Mouse (Mus musculus) hindbrain, embryonic 11.5 days (tissue): Measurements from ENCODE around the gene Creb3. TPM values are rescaled to one million over a fixed set of nuclear protein-coding genes. Genes with fewer than 3 reads are reported as not detected.

Experiments
- ATAC-seq: fragments of 200-750 bp; cut with Nextera tagmentation; 2 replicates; pipeline ENCODE4 v1.8.0; 2017; ENCODE audit warnings: mild to moderate bottlenecking, moderate TSS enrichment, moderate library complexity; ENCODE audit not compliant: low FRiP score
- DNase-seq: peaks from one replicate; pipeline ENCODE4 v3.0.0-alpha.2; 2015; ENCODE audit warnings: low spot score
- H3K27ac ChIP-seq: fragments of 300-500 bp; sonication (generic); 2 replicates; pipeline ENCODE4 v1.5.1; 2014; ENCODE audit warnings: mild to moderate bottlenecking, low read depth, low read length
- H3K27me3 ChIP-seq: fragments of 300-500 bp; sonication (generic); 2 replicates; pipeline ENCODE4 v1.6.1; 2014; ENCODE audit warnings: mild to moderate bottlenecking, low read length, moderate library complexity, mixed read lengths; ENCODE audit not compliant: control insufficient read depth, insufficient read depth
- H3K36me3 ChIP-seq: fragments of 300-500 bp; sonication (generic); 2 replicates; pipeline ENCODE4 v1.6.1; 2014; ENCODE audit warnings: mild to moderate bottlenecking, low read length, moderate library complexity, mixed read lengths; ENCODE audit not compliant: control insufficient read depth, insufficient read depth
- H3K4me1 ChIP-seq: fragments of 300-500 bp; sonication (generic); replicated peaks from 2 replicates; pipeline ENCODE4 v1.6.1; 2014; ENCODE audit warnings: low read length, mixed read lengths; ENCODE audit not compliant: control insufficient read depth, insufficient read depth
- H3K4me2 ChIP-seq: fragments of 300-500 bp; sonication (generic); replicated peaks from 2 replicates; pipeline ENCODE4 v1.6.1; 2014; ENCODE audit warnings: mild to moderate bottlenecking, low read depth, low read length
- H3K4me3 ChIP-seq: fragments of 300-500 bp; sonication (generic); 2 replicates; pipeline ENCODE4 v1.5.1; 2014; ENCODE audit warnings: low read depth, low read length
- H3K9ac ChIP-seq: fragments of 300-500 bp; sonication (generic); 2 replicates; pipeline ENCODE4 v1.6.1; 2014; ENCODE audit warnings: low read depth, low read length
- H3K9me3 ChIP-seq: fragments of 300-500 bp; sonication (generic); 2 replicates; pipeline ENCODE4 v1.6.1; 2016; ENCODE audit warnings: low read length; ENCODE audit not compliant: control insufficient read depth
- WGBS: fragments of 180-500 bp; shearing (Covaris S2); extraction: QIAGEN DNeasy Blood & Tissue Kit; methylation state at CpG from one replicate; pipeline ENCODE4 v1.1.7; 2014; 5-methylcytosine and 5-hydroxymethylcytosine counted together
- polyA plus RNA-seq: library from polyadenylated mRNA; unstranded; fragments of >200 nt; fragmentation: Nextera tagmentation; extraction: Ambion mirVana; gene quantifications from 2 replicates; pipeline ENCODE4 v1.2.1, GENCODE M21; 2014

The Creb3 gene
- polyA plus RNA-seq, 1 experiment from 2014 or later: 60.3 TPM

GRCm38 (mm10) chr4:43573561-43573960 lies 11.4 kb downstream of the Creb3 start:
- no peak overlapping the region for H3K4me2 ChIP-seq
- H3K9ac ChIP-seq: no peak overlapping the region
- ATAC-seq (no peak), DNase-seq (no peak)
- WGBS: 93% methylated on average over 4 of the region's 4 CpGs
- H3K27ac ChIP-seq: no peak overlapping the region
- no peaks in the 10 kb centered on the region for H3K27me3 ChIP-seq
- H3K9me3 ChIP-seq: no peaks in the 10 kb centered on the region
- H3K36me3 ChIP-seq: peaks cover 18% of the 10 kb centered on the region
- H3K4me1 ChIP-seq: peaks cover 10% of the 10 kb centered on the region; the same call in 1 of the 2 replicates
- H3K4me3 ChIP-seq: no peak overlapping the region

- Histone ChIP-seq H3K4me2 (peak overlapping the region; percentile 12; the same call in 1 of the 2 replicates), H3K27me3 (no peaks in the 10 kb centered on the region), H3K4me3 (no peak overlapping the region), H3K36me3 (peaks cover 5% of the 10 kb centered on the region), H3K9me3 (no peaks in the 10 kb centered on the region), H3K27ac (no peak overlapping the region), H3K4me1 (peaks cover 10% of the 10 kb centered on the region; the same call in 1 of the 2 replicates), H3K9ac (no peak overlapping the region)
- DNase-seq: no peak
- ATAC-seq: no peak
- 83% methylated on average over 2 of the region's 2 CpGs for WGBS
Observed at GRCm38 (mm10) chr4:43575356-43575755, 13.2 kb downstream of the Creb3 start.

- WGBS: 55% methylated on average over 8 of the region's 8 CpGs
- Histone ChIP-seq H3K4me2 (peak overlapping the region; percentile 76), H3K9me3 (no peaks in the 10 kb centered on the region), H3K4me3 (peak overlapping the region; percentile 86), H3K4me1 (peaks cover 10% of the 10 kb centered on the region; the same call in 1 of the 2 replicates), H3K9ac (peak overlapping the region; percentile 95), H3K36me3 (peaks cover 1% of the 10 kb centered on the region; the same call in 1 of the 2 replicates), H3K27me3 (no peaks in the 10 kb centered on the region), H3K27ac (no peak overlapping the region)
- ATAC-seq: no peak
- no peak for DNase-seq
Observed at GRCm38 (mm10) chr4:43577237-43577881, 15.2 kb downstream of the Creb3 start.

- no peaks in the 10 kb centered on the region for H3K9me3 ChIP-seq
- ATAC-seq (peak; percentile 90), DNase-seq (peak; percentile 84)
- H3K36me3 ChIP-seq: 0 out of 2 replicates have a peak, but pooled peaks cover 5% of the 10 kb centered on the region
- under 1% methylated on average over 61 of the region's 76 CpGs for WGBS
- peak within 1 kb of the TSS; percentile 86 for H3K4me3 ChIP-seq
- H3K27me3 ChIP-seq: no peaks in the 10 kb centered on the region
- H3K27ac ChIP-seq: peak within 1 kb of the TSS; percentile 70
- peaks cover 10% of the 10 kb centered on the region; the same call in 1 of the 2 replicates for H3K4me1 ChIP-seq
- H3K4me2 ChIP-seq: peak within 1 kb of the TSS; percentile 76
- peak within 1 kb of the TSS; percentile 95 for H3K9ac ChIP-seq
Observed at GRCm38 (mm10) chr4:43578376-43579204, 16.5 kb downstream of the Creb3 start, which contains the start of the genes Rgp1 and Gba2. Rgp1 (plus strand) TSS chr4:43578715. Gba2 (minus strand) TSS chr4:43578873.

- Histone ChIP-seq H3K27ac (no peak overlapping the region), H3K9ac (peak overlapping the region; percentile 95), H3K4me1 (peaks cover 10% of the 10 kb centered on the region; the same call in 1 of the 2 replicates), H3K36me3 (0 out of 2 replicates have a peak, but pooled peaks cover 5% of the 10 kb centered on the region), H3K4me3 (peak overlapping the region; percentile 86), H3K27me3 (no peaks in the 10 kb centered on the region), H3K9me3 (no peaks in the 10 kb centered on the region), H3K4me2 (peak overlapping the region; percentile 76)
- 9% methylated on average over 10 of the region's 10 CpGs for WGBS
- no peak for ATAC-seq
- DNase-seq: no peak
Observed at GRCm38 (mm10) chr4:43579256-43579655, 17.1 kb downstream of the Creb3 start.

GRCm38 (mm10) chr4:43579731-43580130 lies 17.6 kb downstream of the Creb3 start:
- no peak for DNase-seq
- Histone ChIP-seq H3K36me3 (0 out of 2 replicates have a peak, but pooled peaks cover 5% of the 10 kb centered on the region), H3K4me3 (peak overlapping the region; percentile 86), H3K4me2 (peak overlapping the region; percentile 76), H3K27me3 (no peaks in the 10 kb centered on the region), H3K4me1 (peaks cover 10% of the 10 kb centered on the region; the same call in 1 of the 2 replicates), H3K9me3 (no peaks in the 10 kb centered on the region), H3K9ac (no peak overlapping the region), H3K27ac (no peak overlapping the region)
- ATAC-seq: no peak
- 88% methylated on average over 6 of the region's 6 CpGs for WGBS

GRCm38 (mm10) chr4:43580721-43581120 lies 18.6 kb downstream of the Creb3 start:
- no peak for DNase-seq
- peaks cover 10% of the 10 kb centered on the region; the same call in 1 of the 2 replicates for H3K4me1 ChIP-seq
- no peak overlapping the region for H3K4me3 ChIP-seq
- no peak overlapping the region for H3K9ac ChIP-seq
- WGBS: 91% methylated on average over 5 of the region's 5 CpGs
- H3K9me3 ChIP-seq: no peaks in the 10 kb centered on the region
- no peak overlapping the region for H3K27ac ChIP-seq
- H3K36me3 ChIP-seq: 0 out of 2 replicates have a peak, but pooled peaks cover 5% of the 10 kb centered on the region
- ATAC-seq: no peak
- no peak overlapping the region for H3K4me2 ChIP-seq
- H3K27me3 ChIP-seq: no peaks in the 10 kb centered on the region

GRCm38 (mm10) chr4:43581381-43581780 lies 19.2 kb downstream of the Creb3 start:
- Histone ChIP-seq H3K9me3 (no peaks in the 10 kb centered on the region), H3K27ac (no peak overlapping the region), H3K4me2 (no peak overlapping the region), H3K4me1 (peaks cover 10% of the 10 kb centered on the region; the same call in 1 of the 2 replicates), H3K36me3 (0 out of 2 replicates have a peak, but pooled peaks cover 5% of the 10 kb centered on the region), H3K27me3 (no peaks in the 10 kb centered on the region), H3K4me3 (no peak overlapping the region), H3K9ac (no peak overlapping the region)
- DNase-seq (no peak), ATAC-seq (no peak)
- 97% methylated on average over 12 of the region's 12 CpGs for WGBS
